Mouse (Mus musculus): ENCODE data around the gene Atpaf1.

The Atpaf1 gene

DNA sequence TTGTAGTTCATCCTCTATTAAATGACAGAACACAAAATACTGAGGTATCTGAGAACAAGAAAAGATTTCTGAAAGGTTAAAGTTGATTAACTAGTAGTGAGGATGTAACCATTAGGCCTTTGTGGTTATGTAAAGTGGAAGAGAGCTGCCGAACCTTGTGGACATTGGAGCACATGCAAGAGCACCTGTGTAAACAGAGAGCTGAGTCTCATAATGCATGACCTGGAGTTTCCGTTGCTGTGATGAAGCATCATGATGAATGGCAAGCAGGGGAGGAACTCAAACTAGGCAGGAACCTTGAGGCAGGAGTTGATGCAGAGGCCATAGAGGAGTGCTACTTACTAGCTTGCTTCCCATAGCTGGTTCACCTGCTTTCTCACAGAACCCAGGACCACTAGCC is 66.0 kb downstream of the Atpaf1 start:
- DNase-seq, result no peak

DNA sequence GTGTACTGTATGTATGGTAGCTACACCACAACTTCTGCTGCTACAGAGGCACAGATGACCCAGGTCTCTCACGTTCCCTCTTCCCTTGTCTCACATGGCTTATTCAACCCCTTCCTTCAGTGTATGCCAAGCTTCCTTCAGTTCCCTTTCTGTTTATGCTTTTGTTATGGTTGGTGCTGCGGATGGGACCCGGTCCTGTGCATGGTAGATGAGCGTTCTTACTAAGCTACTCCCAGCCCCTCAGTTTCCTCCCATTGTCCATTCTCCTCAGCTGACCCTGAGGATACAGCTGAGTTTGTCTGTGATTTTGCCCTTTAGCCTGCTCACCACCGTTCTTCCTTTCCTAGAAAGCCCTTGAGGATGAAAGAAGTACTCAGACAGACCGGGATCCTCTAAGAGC is 67.0 kb downstream of the Atpaf1 start:
- no peak for DNase-seq

- DNase-seq, result no peak
Measured at GRCm38 (mm10) chr4:115855100-115855499, 70.5 kb downstream of the Atpaf1 start.

DNA sequence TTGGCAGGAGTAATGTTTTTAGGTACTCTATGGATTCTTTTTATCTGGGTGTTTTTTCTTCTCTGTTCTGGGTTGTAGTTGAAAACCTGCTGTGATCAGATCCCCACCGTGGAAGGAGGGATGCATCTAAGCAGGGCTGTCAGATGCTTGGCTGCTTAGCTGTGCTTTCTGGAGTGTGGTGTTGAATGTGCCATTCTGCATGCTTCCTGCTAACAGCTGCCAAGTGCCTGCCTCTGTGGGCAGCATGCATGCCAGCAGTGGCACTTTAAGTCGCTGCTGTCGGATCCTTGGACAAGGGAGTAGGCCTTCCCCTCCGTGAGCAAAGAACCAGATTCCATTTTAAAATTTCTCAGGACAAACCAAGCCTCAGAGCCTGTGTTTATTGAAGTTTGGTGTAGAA is 71.0 kb downstream of the Atpaf1 start:
- DNase-seq, result no peak

GRCm38 (mm10) chr4:115856282-115856681 is 71.7 kb downstream of the Atpaf1 start:
- no peak for DNase-seq

GRCm38 (mm10) chr4:115857293-115857883 is 72.8 kb downstream of the Atpaf1 start:
- no peak for DNase-seq

DNA sequence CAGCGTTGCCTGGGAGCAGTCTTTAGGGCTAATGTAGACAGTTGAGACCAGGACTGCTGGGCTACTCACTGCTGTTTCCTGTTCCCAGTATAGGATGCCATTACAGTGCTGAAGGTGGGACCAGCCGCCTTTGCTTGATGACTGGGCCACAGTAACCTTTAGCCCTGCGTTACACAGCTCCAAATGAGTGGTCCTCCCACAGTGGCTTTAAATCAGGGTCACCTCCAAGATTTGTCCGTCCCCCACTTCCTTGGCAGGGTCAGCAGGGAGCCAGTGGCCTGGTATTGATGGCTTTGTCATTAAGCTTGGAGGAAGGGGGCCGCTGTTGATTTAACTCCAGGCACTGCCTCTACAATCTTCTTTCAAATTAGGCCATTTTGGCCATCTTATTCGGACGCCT is 78.7 kb downstream of the Atpaf1 start:
- DNase-seq, result no peak

- DNase-seq, result no peak
Measured at GRCm38 (mm10) chr4:115863880-115864279, 79.3 kb downstream of the Atpaf1 start.

All from cerebellum, adult 9-10 months (tissue).